Mouse (Mus musculus) monocyte, adult 5-6 weeks (primary cell): Measurements from ENCODE around the gene Thsd4. TPM values are rescaled to one million over a fixed set of nuclear protein-coding genes. Genes with fewer than 3 reads are reported as not detected.

ENCODE experiments used
- ATAC-seq: fragments of 153-309, 156-312 bp; replicated peaks from 2 replicates; pipeline ENCODE4 v1.8.0; 2017; ENCODE audit warnings: mild to moderate bottlenecking; ENCODE audit not compliant: low TSS enrichment, insufficient number of reproducible peaks, severe bottlenecking, poor library complexity, low FRiP score
- total RNA-seq: library from RNA; stranded (forward); fragments of 200-1000, 200-491, 200-594 nt; gene quantifications from 3 replicates; pipeline ENCODE4 v1.2.3, GENCODE M21; 2017

Thsd4 gene
- total RNA-seq, 1 experiment from 2014 or later: not detected

- ATAC-seq: no peak
These were observed 270.1 kb downstream of the Thsd4 start for GRCm38 (mm10) chr9:60251765-60252164.

- no peak for ATAC-seq
These were observed 271.4 kb downstream of the Thsd4 start for GRCm38 (mm10) chr9:60250403-60250802.

- no peak for ATAC-seq
These were observed 273.8 kb downstream of the Thsd4 start for GRCm38 (mm10) chr9:60247998-60248397.

- ATAC-seq: no peak
These were observed 276.9 kb downstream of the Thsd4 start for GRCm38 (mm10) chr9:60244943-60245342.

GRCm38 (mm10) chr9:60243503-60243902 lies 278.3 kb downstream of the Thsd4 start:
- no peak for ATAC-seq

- no peak for ATAC-seq
These were observed 284.2 kb downstream of the Thsd4 start for GRCm38 (mm10) chr9:60237667-60238066.

- ATAC-seq: no peak
These were observed 285.7 kb downstream of the Thsd4 start for GRCm38 (mm10) chr9:60236155-60236554.

- no peak for ATAC-seq
These were observed 287.4 kb downstream of the Thsd4 start for GRCm38 (mm10) chr9:60234233-60235115.

GRCm38 (mm10) chr9:60231981-60232881 lies 289.6 kb downstream of the Thsd4 start:
- ATAC-seq: no peak

GRCm38 (mm10) chr9:60229496-60229895 lies 292.4 kb downstream of the Thsd4 start:
- ATAC-seq: no peak

GRCm38 (mm10) chr9:60227727-60228126 lies 294.1 kb downstream of the Thsd4 start:
- no peak for ATAC-seq

- no peak for ATAC-seq
These were observed 295.2 kb downstream of the Thsd4 start for GRCm38 (mm10) chr9:60226679-60227078.

GRCm38 (mm10) chr9:60226155-60226554 lies 295.7 kb downstream of the Thsd4 start:
- ATAC-seq: no peak

GRCm38 (mm10) chr9:60225453-60225852 lies 296.4 kb downstream of the Thsd4 start:
- ATAC-seq: no peak

GRCm38 (mm10) chr9:60224039-60224695 lies 297.7 kb downstream of the Thsd4 start:
- no peak for ATAC-seq

GRCm38 (mm10) chr9:60220431-60220830 lies 301.4 kb downstream of the Thsd4 start:
- ATAC-seq: no peak

- ATAC-seq: no peak
These were observed 303.4 kb downstream of the Thsd4 start for GRCm38 (mm10) chr9:60218396-60218795.

GRCm38 (mm10) chr9:60216029-60216428 lies 305.8 kb downstream of the Thsd4 start:
- ATAC-seq: no peak

GRCm38 (mm10) chr9:60213111-60213510 lies 308.7 kb downstream of the Thsd4 start:
- ATAC-seq: no peak
